Mouse (Mus musculus) E14TG2a.4 (cell line): Measurements from ENCODE around the gene Ccsap.

Experiments used
- H3K27me3 ChIP-seq: 2 replicates; pipeline ENCODE4 v1.6.1; 2014; ENCODE audit warnings: low read length, control low read depth; ENCODE audit not compliant: insufficient read depth
- H3K36me3 ChIP-seq: 2 replicates; pipeline ENCODE4 v1.6.1; 2014; ENCODE audit warnings: low read length, control low read depth; ENCODE audit not compliant: insufficient read depth
- H3K4me1 ChIP-seq: replicated peaks from 2 replicates; pipeline ENCODE4 v1.6.1; 2014; ENCODE audit warnings: low read depth, low read length, control low read depth
- H3K4me3 ChIP-seq: replicated peaks from 2 replicates; pipeline ENCODE4 v1.5.1; 2014; ENCODE audit warnings: mild to moderate bottlenecking, low read length
- H3K9me3 ChIP-seq: 2 replicates; pipeline ENCODE4 v1.6.1; 2014; ENCODE audit warnings: low read length, control low read depth
- CTCF ChIP-seq: conservative IDR thresholded peaks from 2 replicates; pipeline ENCODE4 v1.5.1; 2014; ENCODE audit warnings: low read length
- NANOG ChIP-seq: IDR thresholded peaks from 2 replicates; pipeline ENCODE4 v1.6.1; 2014; ENCODE audit warnings: borderline replicate concordance, low read length, mixed read lengths
- POU5F1 ChIP-seq: IDR thresholded peaks from 2 replicates; pipeline ENCODE4 v1.6.1; 2014; ENCODE audit warnings: low read length, borderline replicate concordance

The Ccsap gene

GRCm38 (mm10) chr8:123836354-123836753 lies 23.7 kb downstream of the Ccsap start:
- TF ChIP-seq NANOG = no peak
- no peak for TF ChIP-seq POU5F1
- Histone ChIP-seq H3K4me3 (no peak overlapping the region), H3K36me3 (peaks cover 82% of the 10 kb centered on the region), H3K27me3 (no peaks in the 10 kb centered on the region), H3K9me3 (no peaks in the 10 kb centered on the region), H3K4me1 (peaks cover 30% of the 10 kb centered on the region)

GRCm38 (mm10) chr8:123835451-123835850 lies 24.6 kb downstream of the Ccsap start:
- H3K4me1 ChIP-seq = peaks cover 26% of the 10 kb centered on the region
- H3K27me3 ChIP-seq = no peaks in the 10 kb centered on the region
- TF ChIP-seq POU5F1 (no peak), NANOG (no peak), CTCF (peak; percentile 75)
- peaks cover 85% of the 10 kb centered on the region for H3K36me3 ChIP-seq
- no peak overlapping the region for H3K4me3 ChIP-seq
- no peaks in the 10 kb centered on the region for H3K9me3 ChIP-seq

GRCm38 (mm10) chr8:123832757-123833156 lies 27.3 kb downstream of the Ccsap start:
- Histone ChIP-seq H3K4me3 (no peak overlapping the region), H3K4me1 (peaks cover 18% of the 10 kb centered on the region), H3K36me3 (peaks cover 98% of the 10 kb centered on the region), H3K9me3 (no peaks in the 10 kb centered on the region), H3K27me3 (no peaks in the 10 kb centered on the region)
- TF ChIP-seq POU5F1 = no peak
- peak; percentile 74 for TF ChIP-seq CTCF
- TF ChIP-seq NANOG = no peak

GRCm38 (mm10) chr8:123827523-123827922 lies 32.5 kb downstream of the Ccsap start:
- Histone ChIP-seq H3K9me3 (no peaks in the 10 kb centered on the region), H3K4me1 (peaks cover 38% of the 10 kb centered on the region), H3K36me3 (peaks cover 93% of the 10 kb centered on the region), H3K4me3 (no peak overlapping the region), H3K27me3 (no peaks in the 10 kb centered on the region)
- TF ChIP-seq NANOG = no peak
- TF ChIP-seq POU5F1 = no peak
- no peak for TF ChIP-seq CTCF

GRCm38 (mm10) chr8:123826758-123827157 lies 33.3 kb downstream of the Ccsap start:
- Histone ChIP-seq H3K36me3 (peaks cover 86% of the 10 kb centered on the region), H3K9me3 (no peaks in the 10 kb centered on the region), H3K27me3 (no peaks in the 10 kb centered on the region), H3K4me1 (peaks cover 38% of the 10 kb centered on the region), H3K4me3 (no peak overlapping the region)
- no peak for TF ChIP-seq CTCF
- TF ChIP-seq NANOG = no peak
- no peak for TF ChIP-seq POU5F1

- TF ChIP-seq CTCF (peak; percentile 61), NANOG (no peak)
- H3K27me3 ChIP-seq = no peaks in the 10 kb centered on the region
- H3K4me1 ChIP-seq = peaks cover 38% of the 10 kb centered on the region
- peak overlapping the region; percentile 35; the same call in 1 of the 2 replicates for H3K4me3 ChIP-seq
- peaks cover 81% of the 10 kb centered on the region for H3K36me3 ChIP-seq
- H3K9me3 ChIP-seq = no peaks in the 10 kb centered on the region
Measured at GRCm38 (mm10) chr8:123826001-123826400, 34.0 kb downstream of the Ccsap start.

GRCm38 (mm10) chr8:123823532-123824123 lies 36.4 kb downstream of the Ccsap start:
- Histone ChIP-seq H3K4me3 (no peak overlapping the region), H3K9me3 (no peaks in the 10 kb centered on the region), H3K36me3 (peaks cover 62% of the 10 kb centered on the region), H3K4me1 (peaks cover 38% of the 10 kb centered on the region), H3K27me3 (no peaks in the 10 kb centered on the region)
- no peak for TF ChIP-seq POU5F1
- no peak for TF ChIP-seq NANOG

- Histone ChIP-seq H3K27me3 (no peaks in the 10 kb centered on the region), H3K9me3 (no peaks in the 10 kb centered on the region), H3K4me1 (peaks cover 38% of the 10 kb centered on the region), H3K4me3 (no peak overlapping the region), H3K36me3 (peaks cover 57% of the 10 kb centered on the region)
- no peak for TF ChIP-seq NANOG
- TF ChIP-seq CTCF = peak; percentile 88
Measured at GRCm38 (mm10) chr8:123823111-123823510, 36.9 kb downstream of the Ccsap start.

GRCm38 (mm10) chr8:123820780-123821179 lies 39.2 kb downstream of the Ccsap start:
- Histone ChIP-seq H3K27me3 (no peaks in the 10 kb centered on the region), H3K9me3 (no peaks in the 10 kb centered on the region), H3K4me1 (peaks cover 45% of the 10 kb centered on the region), H3K4me3 (no peak overlapping the region), H3K36me3 (peaks cover 49% of the 10 kb centered on the region)
- no peak for TF ChIP-seq CTCF
- no peak for TF ChIP-seq POU5F1
- TF ChIP-seq NANOG = no peak
